Mouse (Mus musculus): ENCODE results near the gene Gnat3. TPM values are rescaled to one million over a fixed set of nuclear protein-coding genes. Genes with fewer than 3 reads are reported as not detected.

Gene Gnat3
- polyA plus RNA-seq, 1 experiment from 2014 or later: not detected

Other genes with a start within 250 kb of the Gnat3 start
- gene Cd36, start 73.7 kb upstream of the Gnat3 start, polyA plus RNA-seq (2016; fragmentation: Nextera tagmentation; extraction: Ambion mirVana): 2.4 and 2.7 TPM in 2 replicates